Mouse (Mus musculus) frontal cortex, adult 2 months (tissue): ENCODE data around the gene Olfr1043. TPM values are rescaled to one million over a fixed set of nuclear protein-coding genes. Genes with fewer than 3 reads are reported as not detected.
"Not testable (repeated sequence)": the region's sequence is repeated elsewhere in the genome, so short reads cannot be mapped to it uniquely, and the experiment has no call there.

Source experiments
- DNase-seq, 2 experiments: peaks; one replicate each; pipeline ENCODE4 v3.0.0; 2022; ENCODE audit warnings: low spot score in 1 of 2; ENCODE audit errors: extremely low spot score in 1 of 2
- polyA plus RNA-seq: library from polyadenylated mRNA; depleted of rRNA; stranded (reverse); fragments of >200 nt; gene quantifications from 2 replicates; pipeline ENCODE4 v1.2.3, GENCODE M21; 2012; rRNA removed

The Olfr1043 gene
- not detected in 2 replicates for polyA plus RNA-seq

DNA sequence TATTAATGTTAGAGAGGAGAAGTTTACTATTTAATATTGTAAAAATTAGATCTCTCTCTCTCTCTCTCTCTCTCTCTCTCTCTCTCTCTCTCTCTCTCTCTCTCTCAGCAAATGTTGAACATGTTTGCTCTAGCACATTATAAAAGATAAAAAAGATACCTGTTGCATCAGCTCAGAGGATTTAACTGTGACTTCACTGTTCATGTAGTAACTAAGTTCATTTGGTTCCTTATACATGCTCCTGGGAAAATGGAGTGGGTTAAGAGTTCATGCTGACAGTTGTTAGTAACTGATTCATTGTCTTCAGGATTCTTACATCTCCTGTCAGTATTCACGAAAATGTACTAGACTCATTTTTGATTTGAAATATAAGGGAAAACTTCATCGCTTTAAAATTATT is at the start of gene Olfr1043:
Olfr1043 (minus strand) TSS at position 101 of the 400 bp plus-strand sequence.
- no peak for DNase-seq

DNA sequence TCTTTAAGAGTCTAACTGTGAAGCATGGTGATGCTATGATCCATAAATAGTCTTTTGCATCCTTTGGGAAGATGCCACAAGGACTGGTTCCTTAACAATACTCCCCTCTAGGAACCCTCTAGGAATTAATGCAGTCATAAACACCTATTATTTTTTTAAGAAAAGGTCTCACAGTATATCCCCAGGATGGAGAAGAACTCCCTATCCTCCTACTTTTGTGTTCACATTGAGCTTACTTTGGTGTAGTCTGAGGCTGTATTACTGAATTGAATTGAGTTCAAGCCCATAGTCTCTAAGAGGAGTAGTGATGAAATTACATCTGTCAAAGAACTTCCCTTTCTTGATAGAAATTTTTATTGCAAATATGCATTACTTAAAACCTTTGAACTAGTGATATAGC is 35.6 kb upstream of the Olfr1043 start, which contains the start of gene Olfr1045:
Olfr1045 (minus strand) TSS at position 101 of the 400 bp plus-strand sequence.
- no peak for DNase-seq

DNA sequence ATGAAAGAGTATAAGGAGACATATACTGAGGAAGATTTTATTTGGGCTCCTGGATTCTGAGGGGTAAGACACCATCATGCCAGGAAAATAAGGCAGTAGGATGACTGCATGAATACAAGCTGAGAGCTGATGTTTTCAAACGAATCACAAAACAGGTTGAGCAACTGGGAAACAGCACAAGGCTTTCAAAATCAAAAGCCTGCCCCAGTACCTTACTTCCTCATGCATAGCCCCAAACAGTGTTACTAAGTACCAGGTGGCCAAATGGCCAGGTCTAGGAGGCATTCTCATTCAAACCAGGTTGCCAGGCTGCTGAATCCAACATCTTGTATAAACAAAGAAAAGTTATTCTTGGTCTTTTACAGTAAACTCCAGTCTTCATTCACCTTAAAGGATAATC is 28.5 kb upstream of the Olfr1043 start:
- DNase-seq: no peak

DNA sequence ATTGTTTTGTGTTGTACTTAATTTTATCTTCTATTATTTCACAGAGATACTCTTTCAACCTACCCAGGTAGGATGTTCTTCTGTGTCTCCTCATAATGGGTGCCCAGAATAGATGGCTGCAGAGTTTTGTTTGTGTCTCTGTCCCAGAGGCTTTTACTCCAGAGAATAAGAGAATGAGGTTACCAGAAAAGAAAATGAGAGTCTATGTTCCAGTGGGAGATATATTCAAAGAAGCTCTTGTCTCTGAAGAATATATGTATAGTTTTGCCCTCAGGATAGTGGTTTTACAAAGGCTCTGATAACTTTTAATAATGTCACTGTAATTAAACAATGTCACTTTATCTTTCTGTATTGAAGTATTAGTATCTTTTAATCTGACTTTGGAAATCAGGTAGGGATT is 18.3 kb upstream of the Olfr1043 start, which contains the start of gene Olfr52:
Olfr52 (minus strand) TSS at position 101 of the 400 bp plus-strand sequence.
- DNase-seq: no peak

DNA sequence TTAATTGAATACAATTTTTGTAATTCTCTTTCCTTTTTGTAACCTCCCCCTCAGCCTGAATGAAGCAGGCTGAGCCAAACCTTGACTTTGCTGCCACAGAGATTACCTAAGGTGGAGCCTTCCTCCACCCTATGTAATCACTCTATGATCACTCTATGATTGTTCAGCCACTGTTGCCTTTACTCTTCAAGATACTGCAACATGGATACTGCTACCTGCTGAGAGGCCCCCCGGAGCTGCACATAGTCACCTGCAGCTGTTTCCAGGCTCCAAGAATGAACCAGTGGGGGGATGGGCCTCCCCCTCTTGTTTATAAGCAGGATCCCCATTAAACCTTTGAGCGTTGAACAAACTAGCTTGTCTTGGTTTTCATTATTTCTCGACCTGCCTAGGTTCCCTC is 12.6 kb upstream of the Olfr1043 start:
- no peak for DNase-seq

DNA sequence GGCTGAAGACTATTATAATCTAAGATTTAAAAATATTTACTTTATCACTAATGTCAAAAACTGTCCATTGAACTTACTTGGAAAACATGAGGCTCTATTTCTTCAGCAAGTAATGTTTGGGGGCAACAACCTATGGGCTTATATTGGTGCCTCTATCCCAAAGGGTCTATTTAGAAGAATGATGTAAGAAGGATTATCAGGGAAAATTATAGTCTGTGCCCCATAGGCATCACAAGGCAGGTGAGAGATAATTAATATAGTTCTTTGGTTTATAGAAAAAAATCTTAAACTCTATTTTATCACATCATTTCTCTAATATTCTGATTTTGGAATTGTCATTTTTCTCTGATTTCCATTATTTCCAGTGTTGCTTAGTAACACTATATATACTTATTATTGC is 10.4 kb upstream of the Olfr1043 start, which contains the start of gene Olfr1044:
Olfr1044 (minus strand) TSS at position 101 of the 400 bp plus-strand sequence.
- DNase-seq: no peak

DNA sequence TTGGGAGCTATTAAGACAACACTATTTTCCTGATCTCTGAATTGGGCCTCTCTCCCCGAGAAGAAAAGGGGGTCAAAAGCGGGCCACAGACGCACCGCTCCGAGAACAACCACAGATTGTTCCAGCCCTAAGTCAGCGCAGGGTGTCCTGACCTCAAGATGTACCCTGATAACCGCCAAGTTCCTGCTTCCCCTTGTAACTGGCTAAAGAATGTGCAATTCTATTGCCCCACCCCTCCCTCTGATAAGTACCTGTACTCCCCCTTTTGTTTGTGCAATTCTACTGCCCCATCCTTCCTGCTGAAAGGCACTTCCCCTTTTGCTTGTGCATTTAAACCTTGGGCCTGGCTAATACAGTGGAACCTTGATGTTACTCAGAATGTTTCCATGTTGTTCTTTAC is 8.1 kb upstream of the Olfr1043 start:
- DNase-seq: not testable (repeated sequence)

DNA sequence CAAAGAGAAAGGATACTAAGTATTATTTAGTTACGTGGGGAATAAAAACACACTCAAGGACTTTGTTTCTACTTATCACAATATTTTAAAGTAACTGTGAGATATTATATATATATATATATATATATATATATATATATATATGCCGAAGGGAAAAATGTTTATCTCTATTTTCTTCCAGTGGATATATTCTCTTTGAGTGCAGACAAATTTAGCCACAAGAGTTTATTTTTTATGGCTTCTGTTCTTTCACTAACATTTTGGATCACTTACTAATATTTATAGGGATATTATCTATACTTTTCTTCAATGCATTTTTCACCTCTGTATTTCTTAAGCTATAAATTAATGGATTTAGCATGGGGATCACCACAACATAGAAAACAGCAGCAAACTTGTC is 5.6 kb downstream of the Olfr1043 start, which contains the start of gene Olfr1042:
Olfr1042 (minus strand) TSS at position 101 of the 400 bp plus-strand sequence.
- no peak for DNase-seq

DNA sequence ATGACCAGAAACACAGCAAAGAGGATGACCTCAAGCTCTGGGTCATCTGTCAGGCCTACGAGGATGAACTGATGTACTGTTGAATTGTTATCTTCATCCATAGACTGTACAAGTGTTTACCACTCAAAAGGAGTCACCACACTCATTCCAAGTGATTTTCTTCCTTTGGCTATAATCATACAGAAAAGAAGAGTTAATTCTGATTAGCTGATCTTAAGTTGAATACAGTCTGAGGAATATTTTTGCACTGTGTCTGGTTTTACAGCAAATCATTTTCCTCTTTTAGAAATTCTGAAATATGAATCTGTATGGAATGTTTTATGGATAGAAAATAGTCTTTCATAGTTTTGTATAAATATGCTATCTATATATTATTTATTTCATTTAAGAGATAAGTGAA is 20.7 kb downstream of the Olfr1043 start, which contains the start of gene Olfr1040:
Olfr1040 (minus strand) TSS at position 101 of the 400 bp plus-strand sequence.
- DNase-seq: no peak

DNA sequence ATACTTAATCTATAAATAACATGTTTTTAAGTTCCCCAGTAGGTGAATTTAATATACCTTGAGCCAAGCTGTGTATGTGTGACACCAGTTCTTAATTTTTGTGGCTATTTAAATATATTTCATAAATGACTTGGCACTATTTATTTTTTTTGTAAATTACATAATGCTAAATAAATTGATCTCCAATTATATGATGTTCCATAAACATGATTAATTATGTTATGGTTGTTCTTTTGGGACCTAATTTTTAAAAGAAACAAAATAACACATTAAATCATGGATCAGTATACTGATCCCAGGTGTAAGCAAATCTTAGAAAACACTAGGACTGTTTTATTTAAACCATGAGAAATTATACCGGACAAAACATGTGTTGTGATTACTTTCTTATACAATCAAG is 31.5 kb downstream of the Olfr1043 start, which contains the start of gene Olfr1039:
Olfr1039 (minus strand) TSS at position 101 of the 400 bp plus-strand sequence.
- DNase-seq: no peak

Other genes with a start within 250 kb of the Olfr1043 start
- not detected in 2 replicates for gene Olfr1026, start 246.0 kb downstream of the Olfr1043 start, polyA plus RNA-seq
- gene Olfr1028, start 217.1 kb downstream of the Olfr1043 start, polyA plus RNA-seq: not detected in 2 replicates
- gene Olfr1029, start 193.6 kb downstream of the Olfr1043 start, polyA plus RNA-seq: 0.08 and 0.11 TPM in 2 replicates
- gene Olfr1030, start 188.2 kb downstream of the Olfr1043 start, polyA plus RNA-seq: 0.04 TPM in 1 of 2 replicates, not detected in the other
- not detected in 2 replicates for gene Olfr1031, start 177.2 kb downstream of the Olfr1043 start, polyA plus RNA-seq
- not detected in 2 replicates for gene Olfr1032, start 162.0 kb downstream of the Olfr1043 start, polyA plus RNA-seq
- gene Olfr1033, start 146.9 kb downstream of the Olfr1043 start, polyA plus RNA-seq: 0.11 and 0.16 TPM in 2 replicates
- 0.02 TPM in 1 of 2 replicates, not detected in the other for gene Olfr1034, start 121.7 kb downstream of the Olfr1043 start, polyA plus RNA-seq
- not detected in 2 replicates for gene Olfr1036, start 93.5 kb downstream of the Olfr1043 start, polyA plus RNA-seq
- gene Olfr1037, start 80.1 kb downstream of the Olfr1043 start, polyA plus RNA-seq: not detected in 2 replicates
- gene Olfr1039, start 31.6 kb downstream of the Olfr1043 start, polyA plus RNA-seq: not detected in 2 replicates
- not detected in 2 replicates for gene Olfr1040, start 20.8 kb downstream of the Olfr1043 start, polyA plus RNA-seq
- gene Olfr1042, start 5.7 kb downstream of the Olfr1043 start, polyA plus RNA-seq: not detected in 2 replicates
- gene Olfr1044, start 10.3 kb upstream of the Olfr1043 start, polyA plus RNA-seq: not detected in 2 replicates
- gene Olfr52, start 18.2 kb upstream of the Olfr1043 start, polyA plus RNA-seq: 0.10 TPM in 1 of 2 replicates, not detected in the other
- gene Olfr1045, start 35.5 kb upstream of the Olfr1043 start, polyA plus RNA-seq: 0.04 and 0.12 TPM in 2 replicates
- gene Olfr1046, start 51.8 kb upstream of the Olfr1043 start, polyA plus RNA-seq: not detected in 2 replicates
- gene Olfr1047, start 63.9 kb upstream of the Olfr1043 start, polyA plus RNA-seq: not detected in 2 replicates
- gene Olfr1048, start 72.8 kb upstream of the Olfr1043 start, polyA plus RNA-seq: 0.02 TPM in 1 of 2 replicates, not detected in the other
- not detected in 2 replicates for gene Olfr1049, start 90.8 kb upstream of the Olfr1043 start, polyA plus RNA-seq
- not detected in 2 replicates for gene Olfr1051, start 111.6 kb upstream of the Olfr1043 start, polyA plus RNA-seq
- gene Olfr1052, start 124.9 kb upstream of the Olfr1043 start, polyA plus RNA-seq: 0.11 TPM in 1 of 2 replicates, not detected in the other
- not detected in 2 replicates for gene Olfr1053, start 147.8 kb upstream of the Olfr1043 start, polyA plus RNA-seq
- gene Olfr1054, start 167.9 kb upstream of the Olfr1043 start, polyA plus RNA-seq: 0.06 TPM in 1 of 2 replicates, not detected in the other
- 0.11 TPM in 1 of 2 replicates, not detected in the other for gene Olfr1055, start 182.8 kb upstream of the Olfr1043 start, polyA plus RNA-seq
- gene Olfr1056, start 194.9 kb upstream of the Olfr1043 start, polyA plus RNA-seq: not detected in 2 replicates
- not detected in 2 replicates for gene Olfr1057, start 210.9 kb upstream of the Olfr1043 start, polyA plus RNA-seq
- not detected in 2 replicates for gene Olfr1058, start 221.0 kb upstream of the Olfr1043 start, polyA plus RNA-seq
- not detected in 2 replicates for gene Olfr1061, start 246.5 kb upstream of the Olfr1043 start, polyA plus RNA-seq